Comparison of ENCODE assay signal across 14 mouse cellular contexts in genomic region chr2:156716683-156717082, GRCm38 (mm10). TPM values are rescaled to one million over a fixed set of nuclear protein-coding genes. Genes with fewer than 3 reads are reported as not detected.
A peak's percentile ranks its signal among the peaks of the same experiment; 100 is the strongest.
DNase-seq lines count a peak whose midpoint lies in the region; ATAC-seq and TF ChIP-seq lines count a peak whose summit lies in the region.
"Had no signal": no experiment of that assay in that cellular context is flagged by ENCODE, and none has a peak within 500 bp of the region (broad histone marks: within the 10 kb centered on the region; RNA-seq: fewer than 3 reads in every experiment).

No protein-coding gene starts in this region.

- no peak for TF ChIP-seq CTCF in gastrocnemius, adult 2 months (IDR thresholded peaks at IDR 0.05)

- no peak overlapping the region for H3K27ac ChIP-seq in heart, embryonic 11.5 days (ENCODE audit: low read depth, low read length)
- H3K27ac ChIP-seq in kidney, embryonic 16.5 days (ENCODE audit: low read length), result no peak overlapping the region
- H3K27ac ChIP-seq in embryonic facial prominence, embryonic 10.5 days (replicated peaks), result peak overlapping the region; percentile 80; the same call in 1 of the 2 replicates
- no peak overlapping the region for H3K27ac ChIP-seq in gastrocnemius, adult 2 months
- H3K27ac ChIP-seq: midbrain, embryonic 12.5 days had no signal

- no peaks in the 10 kb centered on the region for H3K36me3 ChIP-seq in heart, embryonic 11.5 days (ENCODE audit: control insufficient read depth, insufficient read depth, low read length)
- 0 out of 2 replicates have a peak, but pooled peaks cover 7% of the 10 kb centered on the region for H3K36me3 ChIP-seq in kidney, embryonic 16.5 days (ENCODE audit: insufficient read depth, low read length)
- no peaks in the 10 kb centered on the region for H3K36me3 ChIP-seq in embryonic facial prominence, embryonic 10.5 days (replicated peaks)
- H3K36me3 ChIP-seq: limb, embryonic 15.5 days; midbrain, embryonic 12.5 days; neural tube, embryonic 13.5 days had no signal

- 0 out of 2 replicates have a peak, but pooled peaks cover 3% of the 10 kb centered on the region for H3K27me3 ChIP-seq in heart, embryonic 11.5 days (ENCODE audit: control insufficient read depth, insufficient read depth, low read length)
- H3K27me3 ChIP-seq in kidney, embryonic 16.5 days (ENCODE audit: insufficient read depth, low read length), result no peaks in the 10 kb centered on the region
- H3K27me3 ChIP-seq in embryonic facial prominence, embryonic 10.5 days (replicated peaks; ENCODE audit: low read depth, poor library complexity, severe bottlenecking), result no peaks in the 10 kb centered on the region
- H3K27me3 ChIP-seq: limb, embryonic 15.5 days; midbrain, embryonic 12.5 days; neural tube, embryonic 13.5 days had no signal

- peak overlapping the region; percentile 60; the same call in 1 of the 2 replicates for H3K4me2 ChIP-seq in heart, embryonic 11.5 days
- H3K4me2 ChIP-seq in kidney, embryonic 16.5 days (replicated peaks; ENCODE audit: low read depth, low read length), result peak overlapping the region; percentile 51; the same call in 1 of the 2 replicates

- WGBS in heart, embryonic 11.5 days (ENCODE audit: insufficient replicate concordance), result 65% methylated on average over 6 of the region's 6 CpGs
- WGBS in kidney, embryonic 16.5 days, result 72% methylated on average over 6 of the region's 6 CpGs
- WGBS in embryonic facial prominence, embryonic 10.5 days, result 78% methylated on average over 6 of the region's 6 CpGs

- no peak overlapping the region for H3K9ac ChIP-seq in heart, embryonic 11.5 days (ENCODE audit: low read depth, low read length)
- no peak overlapping the region for H3K9ac ChIP-seq in kidney, embryonic 16.5 days (replicated peaks; ENCODE audit: low read length)
- H3K9ac ChIP-seq: limb, embryonic 15.5 days; lung, embryonic 14.5 days; midbrain, embryonic 12.5 days had no signal

- H3K4me1 ChIP-seq in heart, embryonic 11.5 days (ENCODE audit: control insufficient read depth, insufficient read depth, low read length), result peaks cover 36% of the 10 kb centered on the region
- H3K4me1 ChIP-seq in kidney, embryonic 16.5 days (ENCODE audit: insufficient read depth, low read length), result peaks cover 32% of the 10 kb centered on the region
- H3K4me1 ChIP-seq in embryonic facial prominence, embryonic 10.5 days, result peaks cover 42% of the 10 kb centered on the region

- no peaks in the 10 kb centered on the region for H3K9me3 ChIP-seq in heart, embryonic 11.5 days (replicated peaks; ENCODE audit: control insufficient read depth, low read length)
- H3K9me3 ChIP-seq in kidney, embryonic 16.5 days (ENCODE audit: low read length), result no peaks in the 10 kb centered on the region
- H3K9me3 ChIP-seq in embryonic facial prominence, embryonic 10.5 days, result no peaks in the 10 kb centered on the region
- H3K9me3 ChIP-seq: limb, embryonic 15.5 days; midbrain, embryonic 12.5 days; neural tube, embryonic 13.5 days had no signal

- ATAC-seq in heart, embryonic 11.5 days (replicated peaks; ENCODE audit: insufficient number of reproducible peaks, low FRiP score, low TSS enrichment), result no peak
- ATAC-seq in kidney, embryonic 16.5 days (ENCODE audit: low FRiP score, low TSS enrichment), result no peak
- ATAC-seq: activated CD4-positive, CD25-positive, alpha-beta regulatory T cell, adult 4 months; inflammation-experienced regulatory T-cells, adult 6 months had no signal

- no peak overlapping the region for H3K4me3 ChIP-seq in heart, embryonic 11.5 days (ENCODE audit: low read depth, low read length)
- no peak overlapping the region for H3K4me3 ChIP-seq in kidney, embryonic 16.5 days (ENCODE audit: low read length)
- no peak overlapping the region for H3K4me3 ChIP-seq in embryonic facial prominence, embryonic 10.5 days
- H3K4me3 ChIP-seq in gastrocnemius, adult 2 months, result no peak overlapping the region
- H3K4me3 ChIP-seq: midbrain, embryonic 12.5 days; neural tube, embryonic 13.5 days had no signal

- no peak for DNase-seq in heart, postnatal 14 days
- no peak for DNase-seq in kidney, adult 8-10 months
- DNase-seq in cerebellum, adult 8-10 months, result peak; percentile 29
- DNase-seq in embryonic facial prominence, embryonic 10.5 days (ENCODE audit: low spot score), result no peak
- DNase-seq in gastrocnemius, adult 2 months, result no peak
- no peak for DNase-seq in adrenal gland, postnatal 4 days (ENCODE audit: low spot score in 2 of 2)

- intact Hi-C loops in heart, postnatal 14 days (cut with DNase I), result no loop called here
- intact Hi-C loops in gastrocnemius, adult 2 months (cut with DNase I), result loop anchor here (5.0 kb wide), 1 partner anchor 169 kb away; the partner anchor contains the start of gene Aar2

RNA-seq across cellular contexts. Expression of gene Myl9, which starts 58.5 kb away (rescaled TPM):
- polyA plus RNA-seq in heart, embryonic 11.5 days (2014; fragmentation: Nextera tagmentation; extraction: Ambion mirVana), result 2,229 and 2,268 TPM in 2 replicates
- 100 to 1,000 TPM; 274 to 290 TPM for total RNA-seq in heart, postnatal 14 days (2021)
- 447 and 578 TPM in 2 replicates for polyA plus RNA-seq in kidney, embryonic 16.5 days (2015; fragmentation: Nextera tagmentation; extraction: Ambion mirVana)
- polyA plus RNA-seq in embryonic facial prominence, embryonic 10.5 days (2016; fragmentation: Nextera tagmentation; extraction: Ambion mirVana), result 82.9 and 91.7 TPM in 2 replicates
- total RNA-seq in gastrocnemius, adult 2 months (2021), result 10 to 100 TPM; 41.2 to 50.0 TPM
- total RNA-seq in adrenal gland, postnatal 4 days (2021), result 10 to 100 TPM; 82.3 to 84.4 TPM
- polyA plus RNA-seq: activated CD4-positive, CD25-positive, alpha-beta regulatory T cell, adult 4 months; inflammation-experienced regulatory T-cells, adult 6 months had no signal
